14 mouse cellular contexts compared by ENCODE assay signal in genomic region chr9:30571014-30571413, GRCm38 (mm10).
DNase-seq lines count a peak whose midpoint lies in the region; ATAC-seq and TF ChIP-seq lines count a peak whose summit lies in the region.
"Had no signal": no experiment of that assay in that cellular context is flagged by ENCODE, and none has a peak within 500 bp of the region (broad histone marks: within the 10 kb centered on the region; RNA-seq: fewer than 3 reads in every experiment).

No protein-coding gene starts in this region.

- H3K27me3 ChIP-seq in forebrain, postnatal 0 days (ENCODE audit: insufficient read depth, low read length), result no peaks in the 10 kb centered on the region
- H3K27me3 ChIP-seq in forebrain, embryonic 15.5 days, result no peaks in the 10 kb centered on the region
- H3K27me3 ChIP-seq in limb, embryonic 13.5 days, result no peaks in the 10 kb centered on the region
- no peaks in the 10 kb centered on the region for H3K27me3 ChIP-seq in limb, embryonic 10.5 days (ENCODE audit: low read depth, poor library complexity, severe bottlenecking)
- no peaks in the 10 kb centered on the region for H3K27me3 ChIP-seq in embryonic facial prominence, embryonic 15.5 days
- no peaks in the 10 kb centered on the region for H3K27me3 ChIP-seq in midbrain, embryonic 15.5 days (replicated peaks)
- H3K27me3 ChIP-seq: intestine, embryonic 15.5 days; limb, embryonic 12.5 days had no signal

- TF ChIP-seq CTCF in forebrain, postnatal 0 days (IDR thresholded peaks at IDR 0.05; ENCODE audit: low read depth), result no peak

- peak; percentile 14 for DNase-seq in forebrain, postnatal 0 days
- DNase-seq in limb, embryonic 10.5 days (ENCODE audit: low spot score), result no peak
- no peak for DNase-seq in adrenal gland, postnatal 4 days (ENCODE audit: low spot score in 2 of 2)
- DNase-seq: cerebellum, postnatal 25 days; kidney, postnatal 14 days; thymus, postnatal 4 days had no signal

- no peak overlapping the region for H3K27ac ChIP-seq in forebrain, postnatal 0 days (ENCODE audit: low read depth, low read length)
- H3K27ac ChIP-seq in forebrain, embryonic 15.5 days (replicated peaks), result no peak overlapping the region
- H3K27ac ChIP-seq in limb, embryonic 13.5 days, result no peak overlapping the region
- H3K27ac ChIP-seq in limb, embryonic 10.5 days, result no peak overlapping the region
- 0 out of 2 replicates have a peak overlapping the region, but pooled peaks have one; percentile 7 for H3K27ac ChIP-seq in embryonic facial prominence, embryonic 15.5 days (replicated peaks)
- H3K27ac ChIP-seq in midbrain, embryonic 15.5 days, result peak overlapping the region; percentile 15; the same call in 1 of the 2 replicates
- H3K27ac ChIP-seq: intestine, embryonic 15.5 days; limb, embryonic 12.5 days had no signal

- H3K36me3 ChIP-seq in forebrain, postnatal 0 days (ENCODE audit: insufficient read depth), result no peaks in the 10 kb centered on the region
- H3K36me3 ChIP-seq in forebrain, embryonic 15.5 days, result no peaks in the 10 kb centered on the region
- H3K36me3 ChIP-seq in limb, embryonic 13.5 days, result no peaks in the 10 kb centered on the region
- H3K36me3 ChIP-seq in limb, embryonic 10.5 days, result no peaks in the 10 kb centered on the region
- no peaks in the 10 kb centered on the region for H3K36me3 ChIP-seq in embryonic facial prominence, embryonic 15.5 days
- no peaks in the 10 kb centered on the region for H3K36me3 ChIP-seq in midbrain, embryonic 15.5 days (replicated peaks)
- H3K36me3 ChIP-seq: intestine, embryonic 15.5 days; limb, embryonic 12.5 days had no signal

- no peak overlapping the region for H3K4me3 ChIP-seq in forebrain, postnatal 0 days (ENCODE audit: low read depth, low read length)
- H3K4me3 ChIP-seq in forebrain, embryonic 15.5 days, result no peak overlapping the region
- H3K4me3 ChIP-seq in limb, embryonic 13.5 days, result no peak overlapping the region
- H3K4me3 ChIP-seq in limb, embryonic 10.5 days, result no peak overlapping the region
- H3K4me3 ChIP-seq in embryonic facial prominence, embryonic 15.5 days (replicated peaks), result no peak overlapping the region
- H3K4me3 ChIP-seq in midbrain, embryonic 15.5 days, result no peak overlapping the region
- H3K4me3 ChIP-seq: intestine, embryonic 15.5 days; limb, embryonic 12.5 days had no signal

- WGBS in forebrain, postnatal 0 days, result 7% methylated on average over 2 of the region's 2 CpGs
- 8% methylated on average over 2 of the region's 2 CpGs for WGBS in forebrain, embryonic 15.5 days
- WGBS in limb, embryonic 13.5 days, result 27% methylated on average over 2 of the region's 2 CpGs
- 56% methylated on average over 2 of the region's 2 CpGs for WGBS in limb, embryonic 10.5 days
- WGBS in embryonic facial prominence, embryonic 15.5 days, result 21% methylated on average over 2 of the region's 2 CpGs
- WGBS in midbrain, embryonic 15.5 days, result 10% methylated on average over 2 of the region's 2 CpGs

- H3K4me1 ChIP-seq in forebrain, postnatal 0 days (ENCODE audit: insufficient read depth), result no peaks in the 10 kb centered on the region
- H3K4me1 ChIP-seq in forebrain, embryonic 15.5 days, result no peaks in the 10 kb centered on the region
- peaks cover 19% of the 10 kb centered on the region for H3K4me1 ChIP-seq in limb, embryonic 13.5 days
- peaks cover 3% of the 10 kb centered on the region for H3K4me1 ChIP-seq in limb, embryonic 10.5 days
- 0 out of 2 replicates have a peak, but pooled peaks cover 9% of the 10 kb centered on the region for H3K4me1 ChIP-seq in embryonic facial prominence, embryonic 15.5 days
- H3K4me1 ChIP-seq in midbrain, embryonic 15.5 days, result peaks cover 6% of the 10 kb centered on the region
- H3K4me1 ChIP-seq: intestine, embryonic 15.5 days had no signal

- H3K9ac ChIP-seq in forebrain, postnatal 0 days, result no peak overlapping the region
- no peak overlapping the region for H3K9ac ChIP-seq in forebrain, embryonic 15.5 days (replicated peaks)
- H3K9ac ChIP-seq in limb, embryonic 13.5 days, result no peak overlapping the region
- H3K9ac ChIP-seq in embryonic facial prominence, embryonic 15.5 days, result no peak overlapping the region
- no peak overlapping the region for H3K9ac ChIP-seq in midbrain, embryonic 15.5 days
- H3K9ac ChIP-seq: intestine, embryonic 15.5 days; limb, embryonic 12.5 days had no signal

- no peak overlapping the region for H3K4me2 ChIP-seq in forebrain, postnatal 0 days (ENCODE audit: low read depth)
- H3K4me2 ChIP-seq in forebrain, embryonic 15.5 days (replicated peaks), result no peak overlapping the region
- H3K4me2 ChIP-seq in limb, embryonic 13.5 days (replicated peaks), result no peak overlapping the region
- H3K4me2 ChIP-seq in embryonic facial prominence, embryonic 15.5 days (replicated peaks), result no peak overlapping the region
- no peak overlapping the region for H3K4me2 ChIP-seq in midbrain, embryonic 15.5 days
- H3K4me2 ChIP-seq: heart, embryonic 11.5 days; intestine, embryonic 15.5 days; limb, embryonic 12.5 days had no signal

- H3K9me3 ChIP-seq in forebrain, postnatal 0 days (ENCODE audit: low read length), result no peaks in the 10 kb centered on the region
- H3K9me3 ChIP-seq in forebrain, embryonic 15.5 days, result no peaks in the 10 kb centered on the region
- H3K9me3 ChIP-seq in limb, embryonic 13.5 days, result no peaks in the 10 kb centered on the region
- no peaks in the 10 kb centered on the region for H3K9me3 ChIP-seq in limb, embryonic 10.5 days (replicated peaks)
- H3K9me3 ChIP-seq in embryonic facial prominence, embryonic 15.5 days (replicated peaks), result no peaks in the 10 kb centered on the region
- H3K9me3 ChIP-seq in midbrain, embryonic 15.5 days, result no peaks in the 10 kb centered on the region
- H3K9me3 ChIP-seq: intestine, embryonic 15.5 days; limb, embryonic 12.5 days had no signal

- no peak for ATAC-seq in forebrain, postnatal 0 days
- ATAC-seq in forebrain, embryonic 15.5 days (replicated peaks), result no peak
- ATAC-seq in limb, embryonic 13.5 days (ENCODE audit: low FRiP score, low read depth), result peak; percentile 77
- no peak; the same call in 1 of the 2 replicates for ATAC-seq in embryonic facial prominence, embryonic 15.5 days (ENCODE audit: insufficient number of reproducible peaks, low FRiP score, low TSS enrichment, low read depth)
- ATAC-seq in midbrain, embryonic 15.5 days (replicated peaks), result no peak
- ATAC-seq: CD4-positive, CD25-positive, alpha-beta regulatory T cell, adult 4 months; intestine, embryonic 15.5 days had no signal

Comparison
In these comparisons a context has a peak if more than half of its experiments do, and no peak if none do; other contexts are left out.
1. H3K27ac ChIP-seq: peak in embryonic facial prominence, embryonic 15.5 days (single experiment) and midbrain, embryonic 15.5 days (single experiment); none in forebrain, postnatal 0 days (single experiment), forebrain, embryonic 15.5 days (single experiment), limb, embryonic 13.5 days (single experiment) and limb, embryonic 10.5 days (single experiment).